12 mouse cellular contexts compared by ENCODE assay signal in the genomic region with DNA sequence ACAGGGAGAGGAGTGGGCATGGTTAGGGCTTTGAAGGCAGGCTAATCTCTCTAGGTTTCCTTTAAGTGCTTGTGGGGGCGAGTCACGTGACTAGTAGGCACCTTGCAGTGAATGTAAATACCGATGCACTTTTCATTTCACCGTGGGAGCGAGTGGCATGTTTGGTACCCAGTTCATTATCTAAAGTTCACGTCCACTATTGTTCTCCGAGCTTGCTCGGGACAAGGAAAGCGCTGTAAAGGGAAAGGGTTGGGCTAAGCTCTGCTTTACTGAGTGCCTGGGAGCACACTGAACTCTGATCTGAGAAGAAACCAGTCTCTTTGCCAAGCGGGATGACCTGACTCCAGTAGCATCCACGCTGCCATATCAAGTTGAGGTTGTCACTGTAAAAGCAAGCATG.
DNase-seq lines count a peak whose midpoint lies in the region; ATAC-seq lines count a peak whose summit lies in the region.
"Had no signal": no experiment of that assay in that cellular context is flagged by ENCODE, and none has a peak within 500 bp of the region (broad histone marks: within the 10 kb centered on the region; RNA-seq: fewer than 3 reads in every experiment).

No protein-coding gene starts in this region.

- H3K4me2 ChIP-seq in heart, embryonic 16.5 days (ENCODE audit: low read depth, low read length): peak overlapping the region; percentile 59
- peak overlapping the region; percentile 27 for H3K4me2 ChIP-seq in hindbrain, embryonic 15.5 days
- no peak overlapping the region for H3K4me2 ChIP-seq in stomach, embryonic 14.5 days (replicated peaks; ENCODE audit: low read depth, low read length)

- no peak overlapping the region for H3K27ac ChIP-seq in heart, embryonic 16.5 days (ENCODE audit: low read length)
- H3K27ac ChIP-seq in forebrain, embryonic 10.5 days: peak overlapping the region; percentile 64
- H3K27ac ChIP-seq in hindbrain, embryonic 15.5 days (replicated peaks): no peak overlapping the region
- no peak overlapping the region for H3K27ac ChIP-seq in stomach, embryonic 14.5 days (ENCODE audit: low read length)

- no peaks in the 10 kb centered on the region for H3K9me3 ChIP-seq in heart, embryonic 16.5 days (replicated peaks; ENCODE audit: control insufficient read depth, low read length)
- H3K9me3 ChIP-seq in forebrain, embryonic 10.5 days: peaks cover 13% of the 10 kb centered on the region
- no peaks in the 10 kb centered on the region for H3K9me3 ChIP-seq in hindbrain, embryonic 15.5 days
- H3K9me3 ChIP-seq in stomach, embryonic 14.5 days (ENCODE audit: control insufficient read depth, low read depth, low read length): no peaks in the 10 kb centered on the region

- WGBS in heart, embryonic 16.5 days: 23% methylated on average over 11 of the region's 11 CpGs
- WGBS in forebrain, embryonic 10.5 days: 20% methylated on average over 11 of the region's 11 CpGs
- WGBS in hindbrain, embryonic 15.5 days: 17% methylated on average over 11 of the region's 11 CpGs
- WGBS in stomach, embryonic 14.5 days: 43% methylated on average over 11 of the region's 11 CpGs

- no peak for DNase-seq in heart, adult 9 months (ENCODE audit: low spot score in 2 of 2)
- DNase-seq in forebrain, embryonic 10.5 days (ENCODE audit: extremely low spot score, low spot score): peak; percentile 40
- no peak for DNase-seq in thymus, postnatal 10 days (ENCODE audit: low spot score in 2 of 2)
- no peak for DNase-seq in urinary bladder, adult 2 months (ENCODE audit: low spot score)
- no peak for DNase-seq in gastrocnemius, postnatal 4 days (ENCODE audit: low spot score in 2 of 2)
- DNase-seq: cerebellum, adult 9-10 months; kidney, postnatal 4 days; thymus, adult 2 months had no signal

- H3K4me1 ChIP-seq in heart, embryonic 16.5 days (ENCODE audit: control insufficient read depth, insufficient read depth, low read length): peaks cover 5% of the 10 kb centered on the region; the same call in 1 of the 2 replicates
- H3K4me1 ChIP-seq in forebrain, embryonic 10.5 days: peaks cover 69% of the 10 kb centered on the region
- H3K4me1 ChIP-seq in hindbrain, embryonic 15.5 days (replicated peaks): peaks cover 27% of the 10 kb centered on the region
- no peaks in the 10 kb centered on the region for H3K4me1 ChIP-seq in stomach, embryonic 14.5 days (ENCODE audit: control insufficient read depth, insufficient read depth, low read length)

- peak overlapping the region; percentile 31 for H3K4me3 ChIP-seq in heart, embryonic 16.5 days (ENCODE audit: low read length)
- H3K4me3 ChIP-seq in forebrain, embryonic 10.5 days: peak overlapping the region; percentile 22
- no peak overlapping the region for H3K4me3 ChIP-seq in hindbrain, embryonic 15.5 days
- H3K4me3 ChIP-seq in stomach, embryonic 14.5 days (ENCODE audit: low read depth, low read length): no peak overlapping the region

- ATAC-seq in heart, embryonic 16.5 days (replicated peaks; ENCODE audit: extremely low read depth, insufficient read depth, low FRiP score): no peak
- ATAC-seq in hindbrain, embryonic 15.5 days (ENCODE audit: low FRiP score, low read depth): no peak; the same call in 1 of the 2 replicates
- peak; percentile 50; the same call in 1 of the 2 replicates for ATAC-seq in stomach, embryonic 14.5 days (ENCODE audit: insufficient number of reproducible peaks, insufficient read depth, low FRiP score, low read depth)
- ATAC-seq: intestine, embryonic 16.5 days had no signal

- no peaks in the 10 kb centered on the region for H3K27me3 ChIP-seq in heart, embryonic 16.5 days (ENCODE audit: control insufficient read depth, insufficient read depth, low read length)
- peaks cover 27% of the 10 kb centered on the region for H3K27me3 ChIP-seq in forebrain, embryonic 10.5 days (ENCODE audit: poor library complexity, severe bottlenecking)
- peaks cover 6% of the 10 kb centered on the region; the same call in 1 of the 2 replicates for H3K27me3 ChIP-seq in hindbrain, embryonic 15.5 days
- H3K27me3 ChIP-seq in stomach, embryonic 14.5 days (ENCODE audit: control insufficient read depth, insufficient read depth, low read length): no peaks in the 10 kb centered on the region

- no peak overlapping the region for H3K9ac ChIP-seq in heart, embryonic 16.5 days (ENCODE audit: low read length)
- H3K9ac ChIP-seq in hindbrain, embryonic 15.5 days: no peak overlapping the region
- H3K9ac ChIP-seq in stomach, embryonic 14.5 days (replicated peaks; ENCODE audit: low read depth, low read length): no peak overlapping the region

- peaks cover 6% of the 10 kb centered on the region for H3K36me3 ChIP-seq in heart, embryonic 16.5 days (ENCODE audit: control insufficient read depth, insufficient read depth)
- peaks cover 32% of the 10 kb centered on the region for H3K36me3 ChIP-seq in forebrain, embryonic 10.5 days (replicated peaks)
- H3K36me3 ChIP-seq in hindbrain, embryonic 15.5 days: peaks cover 10% of the 10 kb centered on the region
- peaks cover 6% of the 10 kb centered on the region for H3K36me3 ChIP-seq in stomach, embryonic 14.5 days (ENCODE audit: control insufficient read depth, insufficient read depth, low read length)

Comparison
In these comparisons a context has a peak if more than half of its experiments do, and no peak if none do; other contexts are left out.
1. H3K4me3 ChIP-seq: peak in heart, embryonic 16.5 days (single experiment) and forebrain, embryonic 10.5 days (single experiment); none in hindbrain, embryonic 15.5 days (single experiment) and stomach, embryonic 14.5 days (single experiment).